Mouse (Mus musculus) gastrocnemius, adult 8-10 months (tissue): ENCODE results near the gene Qprt. TPM values are rescaled to one million over a fixed set of nuclear protein-coding genes. Genes with fewer than 3 reads are reported as not detected.
"Not testable (repeated sequence)": the region's sequence is repeated elsewhere in the genome, so short reads cannot be mapped to it uniquely, and the experiment has no call there.

Experiments
- DNase-seq, 2 experiments: peaks; one replicate each; pipeline ENCODE4 v3.0.0; 2022; ENCODE audit warnings: low spot score in 2 of 2
- total RNA-seq, 4 experiments: library from RNA; stranded (reverse); gene quantifications; 2 replicates each; pipeline ENCODE4 v1.2.4; 2022

The Qprt gene
- total RNA-seq, 4 experiments from 2014 or later = 0.18 to 0.29 (median 0.27) TPM; not detected in 1

DNA sequence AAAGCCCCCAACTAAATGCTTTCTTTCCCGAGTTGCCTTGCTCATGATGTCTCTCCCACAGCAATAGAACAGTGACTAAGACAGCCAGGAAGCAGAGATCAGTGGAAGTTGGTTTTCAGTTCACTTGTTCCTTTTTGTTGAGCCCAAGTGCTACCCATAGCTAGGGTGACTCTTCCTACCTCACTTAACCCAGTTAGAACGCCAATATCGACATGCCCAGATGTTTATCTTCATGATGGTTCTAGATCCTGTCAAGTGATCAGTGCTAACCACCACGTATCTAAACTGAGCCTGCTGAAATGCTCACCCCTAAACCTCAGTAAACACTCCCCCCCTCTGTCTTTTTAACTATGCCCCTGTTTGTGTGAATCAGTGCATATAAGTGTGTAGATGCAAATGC lies 22.5 kb downstream of the Qprt start:
- DNase-seq = no peak

DNA sequence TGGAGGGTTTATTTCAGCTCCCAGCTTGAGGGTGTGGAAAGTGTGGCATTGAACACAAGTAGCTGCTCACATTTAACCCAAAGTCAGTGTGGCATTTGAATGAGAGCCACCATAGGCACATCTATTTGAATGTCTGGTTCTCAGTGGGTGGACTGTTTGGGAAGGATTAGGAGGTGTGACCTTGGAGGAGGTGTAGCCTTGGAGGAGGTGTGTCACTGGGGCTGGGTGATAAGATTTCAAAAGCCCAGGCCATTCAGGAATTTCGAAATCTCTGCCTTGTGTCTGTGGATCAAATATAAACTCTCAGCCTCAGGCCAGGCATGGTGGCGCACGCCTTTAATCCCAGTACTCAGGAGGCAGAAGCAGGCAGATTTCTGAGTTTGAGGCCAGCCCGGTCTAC lies 23.1 kb downstream of the Qprt start:
- DNase-seq = no peak

- DNase-seq = no peak
Observed at GRCm38 (mm10) chr7:127098521-127098920, 23.5 kb downstream of the Qprt start.

DNA sequence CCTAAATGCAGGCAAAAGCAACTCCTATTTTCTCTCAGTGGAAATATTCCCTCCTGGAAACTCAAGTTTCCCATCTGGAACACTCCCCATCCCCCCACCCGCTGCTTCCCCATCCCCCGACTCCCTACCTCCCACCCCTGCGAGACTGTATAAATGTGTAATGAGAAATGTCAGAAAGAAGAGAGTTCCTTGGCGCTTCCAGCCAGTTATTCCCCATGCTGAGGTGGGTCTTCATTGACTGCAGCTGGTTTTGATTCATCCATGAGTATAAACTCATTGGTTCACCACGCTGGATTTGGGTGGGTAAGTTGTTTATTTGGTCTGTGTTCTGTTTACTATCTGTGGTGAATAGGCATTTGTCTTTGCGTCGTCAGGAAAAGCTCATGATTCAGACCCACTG lies 25.6 kb downstream of the Qprt start:
- DNase-seq = no peak

DNA sequence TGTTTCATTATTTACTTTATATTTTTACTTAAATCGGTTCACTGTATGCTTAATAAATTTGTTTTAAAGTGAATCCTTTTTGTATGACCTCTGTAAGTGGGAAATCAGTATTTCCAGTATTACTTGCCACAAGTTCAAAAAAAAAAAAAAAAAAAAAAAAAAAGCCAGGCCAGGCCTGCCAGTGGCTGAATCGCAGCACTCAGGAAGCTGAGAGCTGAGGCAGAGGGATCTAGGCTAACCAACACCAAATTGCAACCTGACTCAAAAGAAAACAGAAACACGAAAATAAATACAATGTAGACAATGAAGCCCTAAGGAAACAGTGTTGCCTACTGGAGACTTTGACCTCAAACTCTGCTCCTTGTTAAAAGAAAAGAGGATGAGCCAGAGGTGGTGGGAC lies 28.1 kb downstream of the Qprt start:
- DNase-seq = no peak

DNA sequence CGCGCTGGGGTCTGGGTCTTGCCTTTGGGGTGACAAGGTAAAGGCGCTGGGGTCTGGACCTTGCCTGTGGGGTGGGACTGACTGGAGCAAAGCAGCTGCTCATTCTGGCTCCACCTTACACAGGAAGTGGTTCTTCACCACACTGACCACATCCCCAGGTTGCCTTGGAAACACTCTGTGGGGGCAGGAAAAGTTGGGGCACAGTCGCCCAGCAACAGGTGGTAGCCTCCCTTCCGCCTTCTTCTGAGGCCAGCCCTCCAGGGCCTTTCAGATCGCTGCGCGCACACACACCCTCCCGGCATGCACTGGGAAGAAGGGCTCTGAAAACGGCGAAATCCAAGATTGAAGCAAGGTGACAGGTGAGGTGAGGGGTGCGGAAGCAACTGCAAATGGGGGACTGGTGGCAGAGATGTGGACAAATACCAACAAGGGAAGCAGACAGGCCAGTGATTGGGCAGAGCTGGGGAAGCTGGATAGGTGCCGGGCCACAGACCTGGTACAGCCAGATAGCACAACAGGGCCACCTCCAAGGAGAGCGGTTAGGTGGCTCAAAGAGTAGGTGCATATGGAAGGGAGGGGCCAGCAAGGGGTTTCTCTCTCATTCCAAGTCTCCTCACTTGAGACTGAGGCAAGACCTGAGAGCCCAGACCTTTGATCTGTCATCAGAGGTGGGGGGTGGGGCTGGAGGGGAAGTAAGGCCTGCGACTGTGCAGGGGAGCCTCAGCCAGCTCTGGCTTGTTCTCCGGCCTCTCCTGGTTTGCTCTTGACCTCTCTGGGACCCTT lies 30.7 kb downstream of the Qprt start, which contains the start of gene AI467606:
AI467606 (plus strand) TSS at position 246 of the 783 bp plus-strand sequence.
- DNase-seq = no peak

DNA sequence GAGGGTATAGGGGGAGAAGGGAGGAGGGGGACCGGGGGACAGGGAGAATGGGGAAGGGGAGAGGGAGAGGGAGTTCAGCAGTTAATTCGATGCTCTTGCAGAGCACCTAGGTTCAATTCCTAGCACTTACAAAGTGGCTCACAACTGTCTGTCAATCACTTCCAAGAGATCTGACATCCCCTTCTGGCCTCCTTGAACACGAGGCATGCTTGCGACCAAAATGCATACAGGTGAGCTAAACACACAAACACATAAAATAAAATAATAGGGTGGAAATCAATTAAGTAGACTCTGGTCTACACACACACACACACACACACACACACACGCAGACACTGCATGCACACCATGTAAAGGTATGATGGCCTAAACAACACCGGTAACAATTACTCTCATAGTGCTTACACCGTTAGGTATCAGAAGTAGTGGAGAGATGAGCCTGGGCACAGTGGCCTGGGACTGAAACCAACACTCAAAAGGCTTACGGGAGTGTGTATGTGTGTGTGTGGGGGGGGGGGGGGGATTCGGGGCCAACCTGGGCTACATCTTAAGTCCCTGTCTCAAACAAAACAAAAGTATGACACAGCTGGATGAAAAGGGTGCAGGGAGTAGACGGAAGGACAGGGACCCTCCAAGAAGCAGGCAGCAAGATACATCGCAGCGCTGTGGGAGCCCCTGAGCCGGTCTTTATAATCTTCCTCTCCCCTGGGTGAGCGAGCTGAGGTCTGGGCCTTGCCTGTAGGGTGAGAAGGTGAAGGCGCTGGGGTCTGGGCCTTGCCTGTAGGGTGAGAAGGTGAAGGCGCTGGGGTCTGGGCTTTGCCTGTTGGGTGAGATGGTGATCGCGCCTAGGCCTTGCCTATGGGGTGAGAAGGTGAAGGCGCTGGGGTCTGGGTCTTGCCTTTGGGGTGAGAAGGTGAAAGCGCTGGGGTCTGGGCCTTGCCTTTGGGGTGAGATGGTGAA lies 31.6 kb downstream of the Qprt start:
- DNase-seq = no peak

DNA sequence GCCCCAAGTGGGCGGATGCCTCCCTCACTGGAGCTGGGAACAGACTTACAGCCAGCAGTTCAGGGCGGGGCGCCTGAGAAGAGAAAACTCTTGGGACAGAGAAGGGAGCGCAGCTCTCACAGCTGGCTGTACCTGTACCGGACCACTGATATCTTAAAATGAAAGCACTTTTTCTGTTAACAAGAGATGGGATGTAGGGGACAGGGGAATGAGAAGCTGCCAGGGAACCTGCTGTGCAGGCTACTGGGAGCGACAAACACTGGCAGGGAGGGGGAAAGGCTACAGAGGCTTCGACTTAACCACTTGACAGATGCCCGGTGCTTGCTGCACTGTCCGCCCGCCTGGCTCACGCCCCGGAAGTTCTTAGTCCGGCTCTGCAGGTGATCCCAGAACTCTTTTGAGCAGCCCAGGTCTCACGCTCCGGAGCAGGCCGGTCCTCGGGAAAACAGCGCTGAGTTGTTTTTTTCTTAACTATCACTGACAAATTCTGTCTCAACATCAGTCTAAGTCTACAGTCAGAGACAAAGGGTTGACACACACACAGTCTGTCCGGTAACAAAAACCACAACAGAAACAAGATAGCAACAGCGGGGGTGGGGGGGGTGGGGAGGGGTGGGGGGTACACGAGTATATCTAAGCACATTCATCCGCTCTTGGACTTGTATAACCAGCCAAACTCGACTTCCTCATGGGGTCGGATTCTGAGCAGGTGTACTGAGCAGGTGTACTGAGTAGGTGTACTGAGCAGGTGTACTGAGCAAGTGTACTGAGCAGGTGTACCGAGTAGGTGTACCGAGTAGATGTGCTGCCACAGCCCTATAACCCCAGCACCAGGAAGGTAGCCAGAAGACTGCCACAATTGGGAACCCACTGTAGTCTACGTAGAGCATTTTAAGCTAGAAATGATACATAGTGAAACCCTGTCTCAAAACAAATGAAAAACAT lies 32.9 kb downstream of the Qprt start:
- no peak for DNase-seq

GRCm38 (mm10) chr7:127088083-127088482 lies 33.9 kb downstream of the Qprt start:
- DNase-seq = no peak

DNA sequence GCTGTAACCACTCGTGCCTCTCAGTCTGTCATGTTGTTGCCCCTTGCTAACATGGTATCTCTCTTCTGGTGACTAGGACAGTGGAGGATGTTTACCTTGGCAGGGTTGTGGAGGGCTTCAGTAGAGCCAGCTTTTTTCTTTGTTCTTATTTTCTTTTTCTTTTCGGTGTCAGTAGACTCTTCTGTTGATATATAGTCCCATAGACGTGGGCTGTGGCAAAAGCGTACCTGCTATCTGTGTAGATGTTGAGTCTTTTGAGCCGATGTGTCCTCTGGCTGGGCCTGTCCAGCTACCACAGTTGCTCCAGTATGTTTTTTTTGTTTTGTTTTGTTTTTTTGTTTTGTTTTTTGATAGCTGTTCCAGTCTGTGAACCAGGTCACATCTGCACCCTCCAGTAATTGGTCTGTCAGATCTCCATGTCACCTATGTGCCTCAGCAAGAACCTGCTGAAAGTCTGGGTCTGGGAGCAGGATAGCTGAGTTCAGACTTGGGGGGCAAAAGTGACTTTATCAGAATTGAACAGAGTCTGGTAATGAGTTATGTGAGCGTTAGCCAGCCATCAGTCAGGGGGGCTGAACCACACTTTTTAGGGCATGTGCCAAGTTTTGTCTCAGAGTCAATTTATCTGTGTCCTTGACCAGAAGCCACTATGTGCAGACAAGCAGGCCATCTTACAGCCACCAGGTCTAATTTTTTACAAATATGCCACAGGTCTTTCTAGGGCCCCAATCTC lies 34.6 kb downstream of the Qprt start, which contains the start of gene Zg16:
Zg16 (minus strand) TSS at position 51 of the 733 bp plus-strand sequence.
- DNase-seq = not testable (repeated sequence)

DNA sequence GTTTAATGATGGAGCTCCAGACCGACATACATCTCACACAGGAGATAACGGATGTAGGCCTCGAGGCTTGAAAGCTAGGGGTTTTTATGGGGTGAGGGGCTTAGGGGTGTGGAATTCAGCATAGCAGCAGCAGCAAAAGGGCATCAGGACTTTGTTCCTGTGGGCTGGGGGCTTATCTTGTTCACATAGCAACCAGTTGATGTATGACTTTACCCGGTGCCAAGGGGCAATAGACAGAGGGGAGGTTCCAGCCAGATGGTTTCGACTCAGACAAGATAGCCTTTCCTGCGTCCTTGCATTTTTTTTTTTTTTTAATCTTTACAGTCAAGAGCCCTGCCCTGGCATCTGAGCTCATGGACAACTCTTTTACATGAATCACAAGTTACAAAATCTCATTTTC lies 36.3 kb downstream of the Qprt start:
- not testable (repeated sequence) for DNase-seq

GRCm38 (mm10) chr7:127084794-127085193 lies 37.2 kb downstream of the Qprt start:
- no peak for DNase-seq

GRCm38 (mm10) chr7:127083689-127084088 lies 38.3 kb downstream of the Qprt start:
- DNase-seq = no peak

DNA sequence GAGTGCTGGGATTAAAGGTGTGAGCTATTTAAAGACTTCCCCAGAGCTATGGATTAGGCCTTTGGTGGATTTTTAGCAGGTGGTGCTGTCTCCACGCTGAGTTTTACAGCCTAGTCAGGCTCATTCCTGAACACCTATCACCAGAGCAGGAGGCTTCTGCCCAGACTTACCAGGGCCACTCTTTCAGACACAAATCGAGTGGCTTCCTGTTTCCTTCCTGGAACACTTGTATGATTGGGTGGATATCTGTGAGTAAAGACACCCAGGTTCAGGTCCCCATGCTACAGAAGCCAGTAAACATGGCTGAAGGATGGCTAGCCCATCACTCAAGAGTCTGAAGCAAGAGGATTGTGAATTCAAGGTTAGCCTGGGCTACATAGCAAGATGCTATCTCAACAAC lies 39.0 kb downstream of the Qprt start:
- no peak for DNase-seq

GRCm38 (mm10) chr7:127082271-127082670 lies 39.8 kb downstream of the Qprt start:
- DNase-seq = no peak

DNA sequence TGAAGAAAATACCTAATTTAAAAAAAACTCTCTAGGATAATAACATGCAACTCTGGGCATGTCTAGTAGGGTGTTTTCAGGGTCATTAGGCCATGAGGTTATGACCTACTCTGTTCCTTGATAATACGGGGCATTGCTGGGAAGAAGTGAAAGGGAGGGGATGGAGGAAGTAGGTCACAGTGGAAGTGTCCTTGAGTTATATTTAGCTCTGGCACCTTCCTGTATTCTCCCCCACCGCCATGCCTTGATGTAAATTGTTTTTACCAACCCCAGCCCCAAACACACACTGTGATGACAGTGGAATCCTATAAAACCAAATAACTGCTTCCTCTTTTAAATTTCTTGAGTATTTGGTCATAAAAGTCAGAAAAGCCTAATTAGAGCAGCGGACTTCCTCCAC lies 42.0 kb downstream of the Qprt start:
- DNase-seq = no peak

GRCm38 (mm10) chr7:127077692-127078091 lies 44.3 kb downstream of the Qprt start:
- no peak for DNase-seq

DNA sequence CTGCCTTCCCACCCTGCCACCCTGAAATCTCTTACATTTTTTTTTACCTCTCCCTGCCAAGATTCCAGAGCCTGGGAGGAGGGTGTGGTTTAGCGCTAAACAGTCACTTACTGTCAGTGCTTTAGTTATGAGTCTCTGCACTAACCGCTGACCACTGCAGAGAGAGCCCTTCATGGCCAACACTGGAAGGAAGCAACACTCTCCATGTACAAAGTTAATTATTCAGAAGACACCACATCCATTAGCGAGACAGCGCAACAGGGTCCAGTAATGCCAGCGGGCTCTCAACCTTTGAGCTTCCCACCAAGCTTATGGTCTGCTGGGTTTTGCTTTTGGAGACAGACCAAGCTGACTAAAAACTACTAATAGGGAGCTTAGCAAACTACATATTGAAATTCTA lies 45.8 kb downstream of the Qprt start:
- no peak for DNase-seq

DNA sequence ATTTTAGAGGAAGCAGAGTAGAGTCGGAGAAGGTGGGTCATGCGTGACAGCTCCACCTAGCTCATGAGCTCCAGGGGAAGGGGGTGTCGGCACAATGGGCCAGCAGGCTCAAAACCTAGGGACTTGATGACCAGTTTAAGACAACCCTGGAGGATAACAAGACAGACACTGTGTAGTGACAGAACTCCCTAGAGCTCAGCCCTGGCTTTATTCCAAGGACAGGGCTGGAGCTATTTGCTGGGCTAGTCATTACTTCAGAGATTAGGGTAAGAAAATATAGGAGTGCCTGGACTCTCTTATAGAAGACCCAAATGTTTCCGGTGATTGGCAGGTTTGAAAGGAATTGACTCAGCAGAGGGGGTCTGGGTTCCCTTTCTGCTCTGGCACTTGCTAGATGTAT lies 48.8 kb downstream of the Qprt start:
- DNase-seq = no peak

- no peak for DNase-seq
Observed at GRCm38 (mm10) chr7:127070871-127071413, 51.1 kb downstream of the Qprt start.
